Mouse (Mus musculus) kidney, embryonic 16.5 days (tissue): ENCODE results near the gene Crtap. TPM values are rescaled to one million over a fixed set of nuclear protein-coding genes. Genes with fewer than 3 reads are reported as not detected.
"Not testable (repeated sequence)": the region's sequence is repeated elsewhere in the genome, so short reads cannot be mapped to it uniquely, and the experiment has no call there.

Source experiments
- ATAC-seq: fragments of 200-750 bp; cut with Nextera tagmentation; 2 replicates; pipeline ENCODE4 v1.8.0; 2017; ENCODE audit warnings: moderate TSS enrichment; ENCODE audit not compliant: low FRiP score, low TSS enrichment
- H3K27ac ChIP-seq: fragments of 300-500 bp; sonication (generic); 2 replicates; pipeline ENCODE4 v1.5.1; 2014; ENCODE audit warnings: low read length
- H3K27me3 ChIP-seq: fragments of 300-500 bp; sonication (generic); 2 replicates; pipeline ENCODE4 v1.6.1; 2014; ENCODE audit warnings: low read length, control low read depth, mixed read lengths; ENCODE audit not compliant: insufficient read depth
- H3K36me3 ChIP-seq: fragments of 300-500 bp; sonication (generic); 2 replicates; pipeline ENCODE4 v1.6.1; 2014; ENCODE audit warnings: low read length, control low read depth, mixed read lengths; ENCODE audit not compliant: insufficient read depth
- H3K4me1 ChIP-seq: fragments of 300-500 bp; sonication (generic); 2 replicates; pipeline ENCODE4 v1.6.1; 2014; ENCODE audit warnings: low read length, control low read depth, mixed read lengths; ENCODE audit not compliant: insufficient read depth
- H3K4me2 ChIP-seq: fragments of 300-500 bp; sonication (generic); replicated peaks from 2 replicates; pipeline ENCODE4 v1.6.1; 2014; ENCODE audit warnings: low read depth, low read length
- H3K4me3 ChIP-seq: fragments of 300-500 bp; sonication (generic); 2 replicates; pipeline ENCODE4 v1.5.1; 2014; ENCODE audit warnings: mild to moderate bottlenecking, low read length
- H3K9ac ChIP-seq: fragments of 300-500 bp; sonication (generic); replicated peaks from 2 replicates; pipeline ENCODE4 v1.6.1; 2014; ENCODE audit warnings: low read length
- H3K9me3 ChIP-seq: fragments of 300-500 bp; sonication (generic); 2 replicates; pipeline ENCODE4 v1.6.1; 2016; ENCODE audit warnings: low read length, control low read depth
- WGBS: fragments of 180-500 bp; shearing (Covaris S2); extraction: QIAGEN DNeasy Blood & Tissue Kit; methylation state at CpG from one replicate; pipeline ENCODE4 v1.1.7; 2014; 5-methylcytosine and 5-hydroxymethylcytosine counted together
- polyA plus RNA-seq: library from polyadenylated mRNA; unstranded; fragments of >200 nt; fragmentation: Nextera tagmentation; extraction: Ambion mirVana; gene quantifications from 2 replicates; pipeline ENCODE4 v1.2.1, GENCODE M21; 2015

Gene Crtap
- polyA plus RNA-seq, 1 experiment from 2014 or later, result 148 TPM

DNA sequence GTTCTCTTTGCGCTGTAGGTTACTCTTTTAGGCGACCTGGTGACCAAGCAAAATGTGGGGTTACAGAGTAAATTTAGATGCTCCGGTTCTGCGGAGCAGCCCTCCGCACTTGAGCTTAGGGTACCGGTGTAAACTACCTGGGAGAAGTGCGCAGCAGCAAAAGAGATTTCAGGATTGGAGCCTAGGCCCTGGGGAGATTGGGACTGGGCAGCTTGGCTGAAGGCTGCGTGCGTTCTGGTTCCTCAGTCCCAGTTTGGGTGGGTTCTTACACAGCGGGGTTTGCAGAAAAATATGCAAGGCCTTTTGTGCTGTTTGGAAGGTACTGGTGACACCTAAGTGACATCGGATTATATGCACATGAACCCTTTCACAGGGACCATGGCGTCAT lies 22.0 kb downstream of the Crtap start:
- H3K36me3 ChIP-seq, result 0 out of 2 replicates have a peak, but pooled peaks cover 5% of the 10 kb centered on the region
- WGBS, result 13% methylated on average over 12 of the region's 12 CpGs
- no peaks in the 10 kb centered on the region for H3K27me3 ChIP-seq
- no peak overlapping the region for H3K27ac ChIP-seq
- no peaks in the 10 kb centered on the region for H3K9me3 ChIP-seq
- H3K9ac ChIP-seq, result peak overlapping the region; percentile 75
- ATAC-seq, result peak; percentile 55
- H3K4me3 ChIP-seq, result peak overlapping the region; percentile 51
- peaks cover 3% of the 10 kb centered on the region; the same call in 1 of the 2 replicates for H3K4me1 ChIP-seq
- peak overlapping the region; percentile 72 for H3K4me2 ChIP-seq

DNA sequence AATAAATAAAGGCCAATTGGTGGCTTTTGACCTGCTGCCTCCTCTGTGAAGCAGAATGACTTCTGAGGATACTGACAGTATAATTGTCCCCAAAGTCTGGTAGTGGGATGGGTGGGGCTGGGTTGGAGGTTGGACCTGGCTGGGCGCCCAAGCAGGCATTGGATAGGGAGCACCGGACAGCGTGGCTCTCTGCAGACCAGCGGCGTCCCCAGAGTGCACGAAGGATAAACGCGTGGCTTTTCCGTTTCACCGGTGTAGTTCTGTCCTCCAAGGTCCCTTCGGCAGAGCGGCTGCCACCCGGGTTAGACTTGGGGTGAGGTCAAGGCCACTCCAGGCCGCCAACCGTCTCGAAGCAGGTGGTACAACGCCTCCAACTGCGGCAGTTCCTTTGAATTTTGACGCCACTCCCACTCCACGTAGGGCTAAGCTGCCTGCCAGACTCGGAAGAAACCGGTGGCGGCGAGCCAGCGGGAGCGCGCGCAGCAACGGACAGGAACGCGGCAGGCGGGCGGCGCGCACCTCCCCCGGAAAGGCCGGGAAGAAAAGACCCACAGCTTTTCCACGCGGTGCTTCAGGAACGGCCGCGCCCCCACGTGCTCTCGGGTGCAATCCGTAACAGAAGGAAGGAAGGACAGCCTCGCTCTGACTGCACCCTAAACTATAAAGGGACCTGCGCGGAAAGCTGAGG lies 22.5 kb downstream of the Crtap start:
- peak; percentile 90 for ATAC-seq
- under 1% methylated on average over 48 of the region's 48 CpGs for WGBS
- no peak overlapping the region for H3K27ac ChIP-seq
- H3K4me2 ChIP-seq, result peak overlapping the region; percentile 72
- H3K9me3 ChIP-seq, result no peaks in the 10 kb centered on the region
- H3K27me3 ChIP-seq, result no peaks in the 10 kb centered on the region
- H3K4me1 ChIP-seq, result peaks cover 3% of the 10 kb centered on the region; the same call in 1 of the 2 replicates
- H3K4me3 ChIP-seq, result peak overlapping the region; percentile 51
- H3K36me3 ChIP-seq, result no peaks in the 10 kb centered on the region
- H3K9ac ChIP-seq, result peak overlapping the region; percentile 75

DNA sequence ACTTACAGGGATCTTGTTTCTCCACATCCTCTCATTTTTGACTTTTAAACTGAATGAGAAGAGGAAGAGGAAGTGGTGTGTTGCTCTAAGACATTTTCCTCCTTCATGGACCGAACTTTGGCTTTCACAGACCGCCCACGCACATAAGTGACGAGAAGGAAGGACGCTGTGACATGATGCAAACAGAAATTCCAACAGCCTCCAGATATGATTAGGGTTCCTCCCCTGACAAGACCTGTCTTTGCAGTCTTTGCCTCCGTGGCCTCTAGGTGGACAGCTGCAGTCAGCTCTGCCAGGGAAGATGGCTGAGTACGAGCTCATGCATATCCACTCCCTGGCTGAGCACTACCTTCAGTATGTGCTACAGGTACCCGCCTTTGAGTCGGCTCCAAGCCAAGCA lies 60.6 kb downstream of the Crtap start, which contains the start of gene Bcl2a1c:
Gene Bcl2a1c (plus strand): TSS at position 281 of the 400 bp plus-strand sequence.
- WGBS, result 63% methylated on average over 9 of the region's 9 CpGs
- not testable (repeated sequence) for ATAC-seq, H3K9me3 ChIP-seq, H3K27ac ChIP-seq, H3K27me3 ChIP-seq, H3K4me1 ChIP-seq, H3K9ac ChIP-seq, H3K4me2 ChIP-seq, H3K36me3 ChIP-seq, H3K4me3 ChIP-seq

DNA sequence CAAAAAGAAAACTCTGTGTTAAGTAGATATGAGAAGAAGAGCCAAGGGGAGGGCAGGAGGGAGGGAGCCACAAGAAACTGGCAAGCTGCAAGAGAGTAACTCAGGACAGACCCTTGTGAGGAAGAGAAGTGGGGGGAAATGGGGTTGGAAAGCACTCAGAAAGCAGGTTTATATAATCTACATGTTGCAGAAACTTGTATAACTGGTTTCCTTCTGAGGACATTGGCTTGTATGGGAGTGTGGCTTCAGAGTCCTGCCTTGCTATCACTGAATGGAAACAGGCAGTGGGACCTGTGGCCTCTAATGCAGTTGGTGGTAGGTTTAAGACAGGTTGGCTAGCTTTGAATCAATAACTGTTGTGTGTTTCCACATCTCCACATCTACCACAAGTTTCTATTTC lies 62.1 kb downstream of the Crtap start:
- not testable (repeated sequence) for H3K36me3 ChIP-seq, H3K9me3 ChIP-seq, H3K9ac ChIP-seq, H3K4me3 ChIP-seq, ATAC-seq, H3K4me2 ChIP-seq, H3K27me3 ChIP-seq, H3K4me1 ChIP-seq, H3K27ac ChIP-seq

DNA sequence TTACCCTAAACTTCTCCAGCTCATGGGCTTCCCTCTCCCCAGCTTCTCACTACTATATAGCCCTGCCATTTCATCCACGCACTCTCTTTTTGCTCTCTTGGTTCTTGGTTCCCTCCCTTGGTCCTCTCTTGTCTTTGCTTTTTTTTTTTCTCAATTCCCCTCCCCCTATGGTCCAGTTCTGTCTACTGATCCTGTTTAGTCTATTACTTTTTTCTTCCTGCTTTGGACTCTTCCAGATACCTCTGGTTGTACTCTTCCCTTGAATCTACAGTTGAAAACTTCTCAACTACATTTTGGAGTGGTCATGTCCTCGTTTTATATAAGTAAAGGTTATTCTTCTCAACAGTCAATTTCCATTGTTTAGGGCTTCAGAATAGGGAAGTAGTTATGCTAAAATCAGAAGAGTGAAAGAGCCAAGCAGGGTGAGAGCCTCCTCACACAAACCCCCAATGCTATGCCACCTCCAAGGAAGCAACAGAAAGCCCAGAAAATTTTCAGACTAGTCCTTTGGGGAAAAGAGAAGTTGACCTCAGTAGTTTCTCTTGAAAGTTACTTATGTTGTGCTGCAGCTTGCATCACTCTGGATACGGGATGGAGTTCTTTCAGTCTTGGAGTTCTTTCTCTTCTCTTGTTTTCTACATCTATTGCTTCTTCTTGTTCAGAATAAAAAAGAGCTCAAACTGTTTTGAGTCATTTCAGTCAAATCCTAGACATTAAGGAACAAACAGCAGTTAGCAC lies 64.3 kb downstream of the Crtap start:
- no peak overlapping the region for H3K4me3 ChIP-seq
- 64% methylated on average over 3 of the region's 3 CpGs for WGBS
- no peak overlapping the region for H3K9ac ChIP-seq
- no peak overlapping the region for H3K4me2 ChIP-seq
- no peaks in the 10 kb centered on the region for H3K36me3 ChIP-seq
- no peak overlapping the region for H3K27ac ChIP-seq
- no peaks in the 10 kb centered on the region for H3K9me3 ChIP-seq
- ATAC-seq, result no peak
- no peaks in the 10 kb centered on the region for H3K4me1 ChIP-seq
- no peaks in the 10 kb centered on the region for H3K27me3 ChIP-seq

Other genes with a start within 250 kb of the Crtap start
- not detected in 2 replicates for gene Bcl2a1c, start 60.5 kb downstream of the Crtap start, polyA plus RNA-seq
- 77.6 and 81.0 TPM in 2 replicates for gene Glb1, start 10.4 kb upstream of the Crtap start, polyA plus RNA-seq
- 15.3 and 15.9 TPM in 2 replicates for gene Tmppe, start 10.4 kb upstream of the Crtap start, polyA plus RNA-seq
- gene Ccr4, start 114.2 kb upstream of the Crtap start, polyA plus RNA-seq, result 0.49 and 1.4 TPM in 2 replicates
- gene C130032M10Rik, start 125.0 kb upstream of the Crtap start, polyA plus RNA-seq, result 0.22 and 0.36 TPM in 2 replicates
- gene Trim71, start 173.7 kb upstream of the Crtap start, polyA plus RNA-seq, result 0.69 and 0.89 TPM in 2 replicates
- 73.9 and 74.3 TPM in 2 replicates for gene Cnot10, start 249.5 kb upstream of the Crtap start, polyA plus RNA-seq